Mouse (Mus musculus) embryonic fibroblast, embryonic 13.5 days (primary cell): ENCODE results near the gene Nox3.

Experiments
- CTCF ChIP-seq: IDR thresholded peaks from 2 replicates; pipeline ENCODE4 v1.5.1; 2011; ENCODE audit warnings: mild to moderate bottlenecking, control low read depth, low read length, moderate library complexity, borderline replicate concordance; ENCODE audit not compliant: insufficient read depth
- POLR2A ChIP-seq: IDR thresholded peaks from 2 replicates; pipeline ENCODE4 v1.6.1; 2011; ENCODE audit warnings: low read depth, mild to moderate bottlenecking, control low read depth, low read length, moderate library complexity

- no peak for TF ChIP-seq CTCF
- no peak for TF ChIP-seq POLR2A
Measured at GRCm38 (mm10) chr17:3665321-3665720, 30.7 kb downstream of the Nox3 start.
